Mouse (Mus musculus) bone marrow macrophage, adult 2 months (primary cell): ENCODE results near the gene Cdt1.

ENCODE experiments used
- CTCF ChIP-seq: IDR thresholded peaks from 2 replicates; pipeline ENCODE4 v1.5.1; 2012; ENCODE audit warnings: low read depth, mild to moderate bottlenecking, low read length, moderate library complexity
- POLR2A ChIP-seq: IDR thresholded peaks from 2 replicates; pipeline ENCODE4 v1.6.1; 2012; ENCODE audit warnings: mild to moderate bottlenecking, low read depth, low read length, borderline replicate concordance

- TF ChIP-seq POLR2A (no peak), CTCF (no peak)
These were observed 9.0 kb upstream of the Cdt1 start for GRCm38 (mm10) chr8:122558671-122559349.
